Mouse (Mus musculus) right cerebral cortex, postnatal 10 days (tissue): ENCODE results near the gene Nutm2.
"Not testable (repeated sequence)": the region's sequence is repeated elsewhere in the genome, so short reads cannot be mapped to it uniquely, and the experiment has no call there.

Source experiments
- DNase-seq, 2 experiments: peaks; one replicate each; pipeline ENCODE4 v3.0.0; 2021; ENCODE audit warnings: low spot score in 2 of 2

Nutm2 gene

DNA sequence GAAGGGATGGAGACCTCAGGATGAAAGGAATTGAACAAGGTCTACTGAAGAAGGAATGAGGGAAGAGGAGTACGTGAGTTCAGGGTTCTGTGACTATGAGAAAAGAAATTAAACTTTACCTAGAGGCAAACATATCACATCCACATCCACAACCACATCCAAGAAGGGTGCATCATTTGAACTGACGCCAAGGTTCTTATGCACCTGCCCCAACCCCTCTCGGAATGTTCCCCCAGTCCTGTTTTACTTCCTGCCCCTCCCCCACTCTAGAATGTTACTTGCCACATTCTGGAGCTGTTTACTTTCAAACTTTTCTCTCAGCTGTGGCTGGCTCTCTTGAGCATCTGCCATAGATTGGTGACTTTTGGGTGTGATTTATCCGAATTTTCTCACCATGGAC, at the start of gene Nutm2:
TSS of gene Nutm2 (plus strand) at position 301 of the 400 bp plus-strand sequence.
- no peak for DNase-seq

DNA sequence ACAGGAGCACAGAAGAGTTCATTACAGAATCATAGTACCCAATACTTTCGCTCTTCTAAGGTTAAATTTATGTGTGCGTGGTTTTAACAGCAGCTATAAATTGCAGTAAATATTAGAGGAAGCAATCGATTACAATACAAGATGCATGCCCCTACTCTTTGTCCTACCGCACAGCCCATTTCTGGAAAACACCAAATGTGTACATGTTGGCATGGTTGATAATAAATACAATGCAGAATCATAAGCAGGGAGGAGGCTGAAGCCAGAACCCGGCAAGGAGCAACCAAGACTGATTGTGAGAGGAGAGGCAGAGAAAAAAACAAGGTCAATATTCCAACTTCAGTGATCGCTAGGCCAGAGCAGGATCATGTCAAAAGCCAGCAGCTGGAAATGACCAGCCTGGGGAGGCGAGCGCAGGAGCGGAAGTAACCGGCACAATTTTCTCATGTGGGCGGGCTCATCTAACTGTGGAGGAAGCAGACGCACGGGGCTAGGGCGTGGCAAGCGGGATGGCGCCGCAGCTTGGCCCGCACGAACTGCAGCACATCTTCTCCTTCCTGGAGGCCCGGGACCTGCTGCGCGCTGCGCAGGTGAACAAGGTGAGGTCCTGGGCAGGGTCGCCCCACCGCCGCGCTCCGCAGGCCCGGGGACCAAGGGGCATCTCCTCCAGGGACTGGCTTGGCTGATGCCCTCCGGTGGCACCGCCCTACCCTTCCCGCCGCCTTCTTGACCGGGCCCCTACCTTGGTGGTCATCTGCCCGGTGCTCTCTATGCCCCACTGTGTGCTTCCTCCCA, 49.5 kb upstream of the Nutm2 start, which contains the start of gene Fbxw17:
TSS of gene Fbxw17 (plus strand) at position 476 of the 795 bp plus-strand sequence.
- peak; percentile 88 to 90 for DNase-seq

DNA sequence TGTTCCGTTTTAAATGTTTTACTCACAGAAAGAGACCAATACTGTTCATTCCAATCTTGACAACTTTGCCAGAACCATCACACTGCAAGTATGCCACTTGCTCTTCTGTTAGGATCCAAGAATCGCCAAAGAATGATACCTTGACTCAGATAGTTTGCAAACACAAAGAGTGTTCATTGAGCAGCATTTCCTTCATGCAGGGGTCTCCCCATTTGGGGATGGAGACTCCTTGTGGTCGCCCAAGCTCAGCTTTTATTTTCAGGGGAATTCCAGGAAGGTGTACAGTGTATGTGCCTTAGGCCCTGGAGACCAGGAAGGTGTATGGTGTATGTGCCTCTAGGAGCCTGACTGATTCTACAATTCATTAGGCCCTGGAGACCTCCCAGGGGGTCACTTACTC, 48.7 kb upstream of the Nutm2 start:
- no peak for DNase-seq

DNA sequence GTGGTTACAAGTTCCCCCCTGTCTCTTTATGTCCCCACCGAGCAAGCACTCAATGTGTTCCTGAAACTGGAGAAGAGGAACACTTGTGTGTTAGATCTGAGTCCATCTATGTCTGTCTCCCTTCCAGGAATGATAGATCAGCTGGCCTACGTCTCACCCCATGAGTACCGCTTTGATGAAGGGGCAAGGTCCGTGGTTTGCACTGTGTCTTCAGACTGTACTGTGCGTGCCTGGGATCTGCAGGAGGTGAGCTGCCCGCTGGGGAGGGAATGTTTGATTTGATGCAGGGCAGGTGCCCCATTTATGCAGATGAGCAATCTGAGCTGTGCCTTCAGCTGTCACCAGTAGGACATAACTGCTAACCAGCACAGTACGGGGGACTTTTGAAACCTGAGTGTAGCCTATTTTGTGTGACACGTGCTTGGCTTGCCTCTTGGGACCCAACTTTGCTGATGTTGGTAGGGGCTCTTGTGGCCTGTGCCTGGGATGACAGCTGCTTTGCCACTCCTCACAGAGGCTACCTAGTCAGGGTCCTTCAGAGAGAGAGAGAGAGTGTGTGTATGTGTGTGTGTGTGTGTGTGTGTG, 43.4 kb upstream of the Nutm2 start:
- DNase-seq: no peak

DNA sequence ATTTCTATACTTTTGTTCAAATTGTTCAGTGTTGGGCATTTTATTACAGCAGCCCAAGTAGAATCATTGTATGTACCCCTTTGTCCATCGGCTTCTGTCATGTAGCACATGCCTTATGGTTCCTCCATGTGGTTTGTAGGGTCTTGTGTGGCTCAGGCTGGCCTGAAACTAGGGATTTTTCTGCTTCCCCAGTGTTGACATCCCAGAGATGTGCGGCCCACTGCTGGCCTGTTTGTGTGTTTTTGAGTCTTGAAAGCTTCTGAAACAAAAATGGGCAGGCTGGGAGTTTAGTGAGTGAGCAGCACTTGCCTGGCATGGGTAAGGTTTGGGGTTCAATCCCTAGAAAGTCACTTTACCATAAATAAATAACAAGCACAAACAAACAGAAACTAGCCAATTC, 42.6 kb upstream of the Nutm2 start:
- DNase-seq: no peak

DNA sequence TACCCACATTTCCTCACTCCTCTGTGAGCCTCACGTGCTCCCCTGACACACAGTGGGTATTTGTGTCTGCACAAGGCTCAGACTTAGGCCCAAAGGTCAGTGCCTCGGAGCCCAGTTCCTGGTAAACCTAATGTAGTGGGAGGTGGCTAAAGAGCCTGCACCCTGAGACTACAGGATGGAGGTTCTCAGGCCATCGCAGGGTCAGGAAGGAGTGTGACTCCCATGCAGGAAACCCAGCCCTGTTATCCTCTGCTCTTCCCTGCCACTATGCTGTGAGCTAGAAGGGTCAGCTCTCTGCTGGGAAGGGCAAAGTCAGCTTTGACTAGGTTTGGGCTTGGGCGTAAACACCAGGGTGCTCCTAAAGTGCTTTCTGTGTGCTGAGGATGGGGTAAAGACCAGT, 40.4 kb upstream of the Nutm2 start:
- DNase-seq: no peak

DNA sequence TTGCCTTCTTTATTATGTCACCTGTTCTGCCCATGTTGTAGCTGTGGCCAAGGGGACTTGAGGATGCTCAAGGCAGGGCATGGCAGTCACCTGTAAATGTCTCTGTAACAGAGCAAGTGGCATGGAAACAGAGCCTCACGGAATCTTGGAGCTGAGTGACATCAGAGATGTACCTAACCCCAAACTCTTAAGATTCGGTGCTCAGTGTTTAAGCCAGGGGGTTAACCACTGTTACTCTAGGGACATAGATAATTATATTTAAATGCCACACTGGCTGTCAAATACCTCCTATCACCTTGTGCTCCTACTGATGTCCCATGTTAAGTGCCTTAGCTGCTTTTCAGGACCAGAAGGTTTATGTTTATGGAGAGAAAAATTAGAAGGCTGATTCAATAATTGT, 23.3 kb upstream of the Nutm2 start, which contains the start of gene Gm47429:
TSS of gene Gm47429 (minus strand) at position 101 of the 400 bp plus-strand sequence.
- no peak for DNase-seq

DNA sequence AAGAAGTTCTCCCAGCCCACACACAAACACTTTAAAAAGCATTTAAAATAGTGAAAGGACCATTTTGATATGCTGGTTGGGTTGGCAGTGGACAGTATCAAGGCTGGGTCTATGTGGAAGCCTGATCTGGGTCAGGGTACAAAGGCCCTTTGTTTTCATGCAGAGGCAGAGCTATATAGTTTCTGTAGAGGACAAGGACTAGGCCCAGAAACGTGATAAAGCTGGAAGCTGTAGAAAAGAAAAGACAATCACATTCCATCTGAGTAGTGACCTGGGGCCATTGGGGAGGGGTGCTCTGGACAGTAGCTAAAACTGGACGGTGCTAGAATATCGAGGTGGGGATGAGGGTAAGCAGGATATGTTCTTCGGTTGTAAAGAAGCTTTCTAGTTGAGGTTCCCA, 21.8 kb upstream of the Nutm2 start:
- DNase-seq: no peak

DNA sequence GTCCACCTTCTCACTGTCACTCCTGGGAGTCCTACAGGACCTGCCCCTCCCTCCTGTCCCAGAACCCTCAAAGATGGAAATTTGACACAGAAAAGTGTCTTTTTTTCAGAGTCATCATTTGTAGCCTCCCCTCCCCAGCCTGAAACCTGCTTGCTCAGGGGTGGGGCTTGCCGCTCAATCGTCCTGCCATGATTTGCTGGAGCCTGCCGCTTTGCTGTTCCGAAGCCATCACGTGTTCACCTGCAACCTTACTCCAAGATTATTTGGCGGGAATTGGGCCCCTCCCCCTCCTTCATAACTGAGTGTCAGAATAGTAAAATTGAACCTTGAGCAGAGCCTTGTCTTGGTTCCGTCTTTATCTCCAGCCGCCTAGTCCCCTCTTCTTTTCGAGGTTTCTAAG, 14.8 kb upstream of the Nutm2 start:
- DNase-seq: not testable (repeated sequence)

DNA sequence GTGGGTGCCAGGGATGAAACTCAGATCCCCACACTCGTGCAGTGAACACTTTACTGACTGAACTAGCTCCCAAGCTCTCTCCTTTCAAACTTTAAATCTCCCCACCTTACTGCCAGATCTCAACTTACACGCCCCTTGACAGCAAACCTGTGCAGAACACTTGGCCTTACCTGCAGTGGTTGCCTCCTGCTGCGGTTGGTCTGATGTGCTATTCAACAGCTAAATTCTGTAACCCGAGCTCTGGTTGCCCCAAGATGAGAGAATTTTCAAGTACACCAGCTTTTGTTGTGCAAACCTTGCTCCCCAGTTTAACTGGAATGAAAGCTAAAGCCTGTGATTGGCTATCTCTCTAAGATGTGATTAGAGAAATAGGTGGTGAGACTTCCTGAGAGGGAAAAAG, 13.7 kb upstream of the Nutm2 start:
- DNase-seq: no peak

DNA sequence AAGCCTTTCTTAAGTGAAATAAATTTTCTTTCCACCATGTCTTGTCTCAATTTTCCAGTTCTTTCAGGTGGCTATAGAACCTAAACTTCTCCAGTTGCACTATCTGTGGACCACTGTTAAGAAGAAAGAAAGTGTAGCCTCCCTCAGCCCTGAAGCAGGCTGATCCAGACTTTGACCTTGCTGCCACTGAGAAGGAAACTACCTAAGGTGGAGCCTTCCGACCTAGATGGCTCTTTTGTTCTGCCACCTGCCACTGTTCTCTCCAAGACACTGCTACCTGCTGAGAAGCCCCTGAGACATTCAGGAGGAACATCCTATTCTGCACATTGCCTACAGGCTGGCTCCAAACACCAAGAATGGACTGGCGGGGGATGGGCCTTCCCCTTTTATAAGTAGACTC, 6.7 kb upstream of the Nutm2 start:
- not testable (repeated sequence) for DNase-seq

DNA sequence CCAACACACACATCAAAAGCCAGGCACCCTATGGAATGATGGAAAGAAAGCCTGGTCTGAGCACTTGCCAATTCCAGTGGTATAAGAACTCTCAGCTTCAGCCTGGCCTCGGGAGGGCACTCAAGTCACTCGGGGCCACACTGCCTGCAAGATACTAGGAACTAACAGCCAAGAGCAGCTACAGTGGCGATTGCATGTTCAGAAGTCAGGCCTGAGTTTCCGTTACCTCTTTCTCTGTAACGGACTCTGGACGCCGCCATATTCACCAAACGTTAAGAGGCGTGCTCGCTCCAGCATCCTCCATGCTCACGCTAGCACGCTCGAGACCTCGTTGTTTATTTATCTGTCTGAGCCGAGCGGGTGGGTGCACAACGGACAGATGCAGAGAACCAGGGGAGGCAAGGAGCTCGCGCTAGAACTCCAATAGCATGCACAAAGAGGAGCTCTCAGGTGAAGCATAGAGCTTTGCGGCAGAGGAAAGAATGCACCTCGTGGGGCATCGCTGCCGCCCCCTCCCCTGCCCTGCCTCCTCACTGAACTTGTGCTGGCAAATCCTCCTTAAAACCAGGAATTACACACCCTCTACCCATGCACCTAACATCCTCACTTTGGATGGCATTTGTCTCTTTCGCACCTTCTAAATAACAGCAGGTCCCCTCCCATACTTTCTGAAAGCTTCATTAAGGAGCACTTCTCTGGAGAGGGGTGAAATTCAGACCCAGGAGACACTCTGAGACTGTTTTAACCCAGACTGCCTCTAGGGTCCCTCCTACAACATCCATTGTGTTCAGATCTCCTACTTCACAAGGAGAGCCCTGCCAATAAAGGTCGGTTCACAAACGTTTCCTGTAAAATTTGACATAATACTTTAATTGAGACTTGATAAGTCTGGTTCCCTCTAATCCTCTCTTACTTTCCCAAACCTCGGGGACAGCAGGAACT, 2.2 kb upstream of the Nutm2 start:
- DNase-seq: no peak

DNA sequence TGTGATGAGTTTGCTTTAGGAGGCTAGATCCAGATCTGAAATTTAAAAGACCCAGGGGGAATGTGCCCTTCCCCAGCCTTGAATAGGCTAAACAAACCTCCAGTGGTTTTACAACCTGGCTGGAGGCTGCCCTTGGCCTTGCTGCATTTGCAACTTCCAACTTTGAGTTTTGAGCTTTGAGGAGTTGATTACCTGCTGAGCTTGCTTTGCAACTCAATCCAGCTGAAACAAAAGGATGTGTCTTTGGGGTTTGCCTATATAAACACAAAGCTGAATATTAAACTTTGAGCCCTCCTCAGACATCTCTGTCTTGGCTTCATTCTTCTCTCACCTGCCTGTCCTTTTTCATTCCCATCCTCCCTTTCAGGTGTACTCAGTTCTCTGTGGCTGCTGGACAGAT, 21.4 kb downstream of the Nutm2 start:
- not testable (repeated sequence) for DNase-seq

DNA sequence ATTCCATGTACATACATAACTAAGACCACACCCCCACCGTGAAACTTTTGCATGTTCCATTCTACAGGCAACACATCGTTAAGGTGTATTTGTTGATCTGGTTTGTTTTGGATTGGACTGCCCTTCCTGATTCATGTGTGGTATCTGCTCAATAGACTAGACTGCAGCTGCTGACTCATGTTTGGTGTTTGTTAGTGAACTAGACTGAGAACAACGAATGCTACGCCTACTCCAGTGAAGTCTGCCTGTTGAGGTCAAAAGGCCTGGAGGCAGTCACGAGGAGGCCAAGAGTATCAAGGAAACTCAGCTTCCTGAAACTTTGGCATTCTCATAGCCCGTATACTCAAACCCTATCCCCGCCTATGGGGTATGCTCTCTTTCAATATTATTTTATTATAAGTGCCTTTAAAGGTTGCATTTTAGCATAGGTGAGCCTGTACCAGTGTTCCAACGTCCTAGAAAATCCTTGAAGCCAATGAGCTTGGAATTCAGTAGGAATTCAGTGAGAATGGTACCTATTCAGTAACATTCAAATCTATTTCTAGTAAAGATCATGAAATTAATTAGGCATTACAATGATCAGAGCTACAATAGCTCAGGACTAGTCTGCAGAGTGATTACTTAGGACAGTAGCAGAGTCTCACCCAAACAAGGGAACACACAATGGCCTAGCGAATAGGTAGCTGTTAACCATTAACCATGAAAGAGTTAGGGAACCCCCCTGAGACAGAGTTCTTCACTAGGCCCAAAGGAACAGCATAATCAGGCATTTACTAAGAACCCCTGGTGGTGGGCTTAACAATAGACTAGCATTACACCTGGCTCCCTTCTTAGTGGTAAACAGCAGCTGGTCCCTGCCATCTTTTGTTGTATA, 43.6 kb downstream of the Nutm2 start:
- DNase-seq: not testable (repeated sequence)
